11 mouse cellular contexts compared by ENCODE assay signal in genomic region chrX:23466031-23466430, GRCm38 (mm10).
DNase-seq lines count a peak whose midpoint lies in the region; ATAC-seq and TF ChIP-seq lines count a peak whose summit lies in the region.
"Had no signal": no experiment of that assay in that cellular context is flagged by ENCODE, and none has a peak within 500 bp of the region (broad histone marks: within the 10 kb centered on the region; RNA-seq: fewer than 3 reads in every experiment).

No protein-coding gene starts in this region.

- H3K4me2 ChIP-seq in heart, embryonic 12.5 days: no peak overlapping the region
- H3K4me2 ChIP-seq in midbrain, postnatal 0 days (ENCODE audit: low read depth, low read length, poor library complexity, severe bottlenecking): no peak overlapping the region
- H3K4me2 ChIP-seq in midbrain, embryonic 16.5 days (ENCODE audit: low read length): no peak overlapping the region
- H3K4me2 ChIP-seq: liver, embryonic 13.5 days had no signal

- intact Hi-C loops in heart, postnatal 14 days (cut with DNase I): no loop called here

- DNase-seq in heart, postnatal 14 days: peak; percentile 1 to 8
- peak; percentile 23 for DNase-seq in midbrain, postnatal 0 days (ENCODE audit: low spot score)
- peak; percentile 24 for DNase-seq in kidney, postnatal 14 days
- peak; percentile 39 for DNase-seq in retina, postnatal 1 day
- no peak for DNase-seq in right cerebral cortex, postnatal 4 days
- no peak for DNase-seq in urinary bladder, adult 2 months (ENCODE audit: low spot score)
- DNase-seq: cerebellum, adult 2 months; gastrocnemius, postnatal 25 days; liver, embryonic 13.5 days had no signal

- H3K9ac ChIP-seq in heart, embryonic 12.5 days: no peak overlapping the region
- H3K9ac ChIP-seq in midbrain, postnatal 0 days (replicated peaks; ENCODE audit: low read length, poor library complexity, severe bottlenecking): no peak overlapping the region
- H3K9ac ChIP-seq in midbrain, embryonic 16.5 days (ENCODE audit: low read depth, low read length): no peak overlapping the region
- H3K9ac ChIP-seq: liver, embryonic 13.5 days had no signal

- no peaks in the 10 kb centered on the region for H3K9me3 ChIP-seq in heart, embryonic 12.5 days (replicated peaks)
- no peaks in the 10 kb centered on the region for H3K9me3 ChIP-seq in midbrain, postnatal 0 days (ENCODE audit: low read length)
- no peaks in the 10 kb centered on the region for H3K9me3 ChIP-seq in midbrain, embryonic 16.5 days (replicated peaks; ENCODE audit: control insufficient read depth, low read length, poor library complexity, severe bottlenecking)
- H3K9me3 ChIP-seq: liver, embryonic 13.5 days had no signal

- H3K27me3 ChIP-seq in heart, embryonic 12.5 days (replicated peaks): no peaks in the 10 kb centered on the region
- H3K27me3 ChIP-seq in midbrain, postnatal 0 days (ENCODE audit: insufficient read depth, low read length): no peaks in the 10 kb centered on the region
- no peaks in the 10 kb centered on the region for H3K27me3 ChIP-seq in midbrain, embryonic 16.5 days (ENCODE audit: control insufficient read depth, insufficient read depth, low read depth, low read length)
- H3K27me3 ChIP-seq: liver, embryonic 13.5 days had no signal

- no peaks in the 10 kb centered on the region for H3K4me1 ChIP-seq in heart, embryonic 12.5 days (replicated peaks)
- H3K4me1 ChIP-seq in midbrain, postnatal 0 days (ENCODE audit: insufficient read depth, low read length): no peaks in the 10 kb centered on the region
- no peaks in the 10 kb centered on the region for H3K4me1 ChIP-seq in midbrain, embryonic 16.5 days (ENCODE audit: control insufficient read depth, insufficient read depth, low read length)
- H3K4me1 ChIP-seq: liver, embryonic 13.5 days had no signal

- H3K27ac ChIP-seq in heart, embryonic 12.5 days (ENCODE audit: poor library complexity, severe bottlenecking): no peak overlapping the region
- no peak overlapping the region for H3K27ac ChIP-seq in midbrain, postnatal 0 days (ENCODE audit: low read depth, low read length)
- no peak overlapping the region for H3K27ac ChIP-seq in midbrain, embryonic 16.5 days (ENCODE audit: low read length)
- H3K27ac ChIP-seq: liver, embryonic 13.5 days had no signal

- no peak for TF ChIP-seq CTCF in midbrain, postnatal 0 days (IDR thresholded peaks at IDR 0.05)

- no peaks in the 10 kb centered on the region for H3K36me3 ChIP-seq in heart, embryonic 12.5 days
- H3K36me3 ChIP-seq in midbrain, postnatal 0 days (ENCODE audit: insufficient read depth, low read length): no peaks in the 10 kb centered on the region
- H3K36me3 ChIP-seq in midbrain, embryonic 16.5 days (ENCODE audit: control insufficient read depth, insufficient read depth, low read length): no peaks in the 10 kb centered on the region
- H3K36me3 ChIP-seq: liver, embryonic 13.5 days had no signal

- ATAC-seq in heart, embryonic 12.5 days (ENCODE audit: insufficient number of reproducible peaks, low FRiP score): no peak
- ATAC-seq in midbrain, postnatal 0 days (ENCODE audit: low FRiP score): no peak
- no peak for ATAC-seq in midbrain, embryonic 16.5 days

- H3K4me3 ChIP-seq in heart, embryonic 12.5 days: no peak overlapping the region
- H3K4me3 ChIP-seq in midbrain, postnatal 0 days (ENCODE audit: low read depth, low read length): no peak overlapping the region
- no peak overlapping the region for H3K4me3 ChIP-seq in midbrain, embryonic 16.5 days (ENCODE audit: low read depth, low read length)
- H3K4me3 ChIP-seq: liver, embryonic 13.5 days had no signal

Comparison
In these comparisons a context has a peak if more than half of its experiments do, and no peak if none do; other contexts are left out.
1. DNase-seq: peak in heart, postnatal 14 days (2 of 2), midbrain, postnatal 0 days (single experiment), kidney, postnatal 14 days (single experiment) and retina, postnatal 1 day (single experiment); none in right cerebral cortex, postnatal 4 days (single experiment) and urinary bladder, adult 2 months (single experiment).